Mouse (Mus musculus): ENCODE data around the gene Ndufa4.

The Ndufa4 gene

DNA sequence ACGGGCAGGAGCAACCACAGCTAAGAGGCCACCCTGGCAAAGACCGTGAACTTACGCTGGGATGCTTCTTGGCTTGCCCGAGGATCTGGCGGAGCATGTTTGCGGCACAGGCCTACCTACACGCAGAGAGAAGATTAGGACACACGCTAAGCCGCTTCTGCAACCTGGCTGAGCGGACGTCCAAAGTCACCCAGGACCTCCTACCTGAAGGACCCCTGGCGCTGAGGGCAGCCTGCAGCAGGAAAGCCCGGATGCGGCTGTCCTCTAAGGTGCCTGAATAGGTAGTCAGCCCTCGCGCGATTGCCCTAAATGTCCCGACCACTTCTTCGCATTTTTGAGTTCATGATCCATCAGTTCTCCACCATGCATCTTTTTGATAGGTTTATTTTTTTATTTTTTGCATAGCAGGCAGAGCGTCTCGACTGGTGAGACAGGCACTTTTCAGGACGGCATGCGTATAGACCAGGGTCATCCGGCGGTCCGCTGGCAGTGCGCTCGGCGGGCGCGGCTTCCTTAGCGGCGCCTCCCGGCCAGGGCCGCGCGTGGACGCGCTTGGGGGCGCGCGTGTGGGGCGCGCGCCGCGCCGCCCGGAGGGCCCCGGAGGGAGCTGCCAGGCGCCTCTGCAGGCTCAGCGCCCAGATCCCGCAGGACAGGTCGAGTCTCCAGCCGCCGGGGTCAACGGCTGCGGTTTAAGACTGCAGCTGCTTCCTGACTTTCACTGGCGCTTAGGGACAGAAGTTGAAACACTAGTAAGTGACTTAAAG, at the start of gene Ndufa4, which contains the start of gene Phf14:
Ndufa4 (minus strand) TSS at position 229 of the 764 bp plus-strand sequence.
Phf14 (plus strand) TSS at position 541 of the 764 bp plus-strand sequence.
- no peak; the same call in 1 of the 2 replicates for TF ChIP-seq GATA4 (IDR thresholded peaks at IDR 0.05; ENCODE audit: insufficient replicate concordance, low read length)

DNA sequence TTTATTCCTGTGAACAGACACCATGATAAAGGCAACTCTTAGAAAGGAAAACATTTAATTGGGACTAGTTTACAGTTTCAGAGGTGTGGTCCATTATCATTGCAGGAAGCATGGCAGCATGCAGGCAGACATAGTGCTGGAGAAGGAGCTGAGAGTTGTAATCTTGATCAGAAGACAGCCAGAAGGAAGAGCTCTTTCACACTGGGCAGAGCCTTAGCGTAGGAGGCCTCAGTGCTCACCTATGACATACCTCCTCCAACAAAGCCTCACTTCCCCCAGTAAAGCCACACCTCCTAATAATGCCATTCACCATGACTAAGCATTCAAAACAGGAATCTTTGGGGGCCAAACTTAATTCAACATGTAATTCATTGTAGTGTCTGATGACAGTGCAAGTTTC, 40.8 kb upstream of the Ndufa4 start:
- TF ChIP-seq GATA4 (IDR thresholded peaks at IDR 0.05; ENCODE audit: insufficient replicate concordance, low read length), result no peak

DNA sequence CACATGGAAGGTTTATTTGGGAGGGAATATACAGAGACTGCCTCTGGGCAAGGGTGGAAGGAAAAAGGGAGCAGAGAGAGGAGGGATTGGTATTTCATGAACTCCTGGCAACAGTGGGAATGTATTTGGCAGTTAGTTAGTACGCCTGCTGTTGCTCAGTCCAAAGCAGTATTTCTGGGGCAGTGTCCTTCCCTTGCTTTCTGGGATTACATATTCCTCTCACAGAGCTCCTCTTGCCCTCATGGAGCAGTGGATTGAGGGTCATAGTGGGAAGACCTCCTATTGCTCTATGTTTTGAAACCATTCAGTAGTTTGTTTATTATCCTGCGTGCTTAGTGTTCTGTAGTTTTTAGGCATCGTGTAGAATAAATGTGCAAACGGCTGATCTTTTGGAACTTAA, 34.8 kb upstream of the Ndufa4 start:
- no peak for TF ChIP-seq GATA4 (IDR thresholded peaks at IDR 0.05; ENCODE audit: insufficient replicate concordance, low read length)

DNA sequence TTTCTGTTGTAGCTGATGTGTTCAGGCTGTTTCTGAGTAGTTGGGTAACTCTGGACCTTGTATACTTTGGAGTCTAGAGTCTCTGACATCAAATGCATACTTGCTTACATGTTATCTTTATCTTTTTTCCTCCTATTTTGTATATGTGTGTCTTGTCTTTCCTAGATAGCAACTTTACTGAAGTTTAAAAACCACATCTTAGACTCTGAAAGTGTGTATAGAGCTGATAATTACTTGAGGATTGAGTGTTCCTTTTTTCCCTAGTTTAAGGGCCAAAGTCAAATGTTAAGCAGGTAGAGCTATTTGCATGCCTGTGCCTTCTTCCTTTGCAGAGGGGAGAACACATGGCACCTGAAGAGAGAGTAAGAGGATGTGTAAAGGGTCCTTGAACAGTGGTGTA, 33.6 kb upstream of the Ndufa4 start:
- TF ChIP-seq GATA4 (IDR thresholded peaks at IDR 0.05; ENCODE audit: insufficient replicate concordance, low read length), result no peak

DNA sequence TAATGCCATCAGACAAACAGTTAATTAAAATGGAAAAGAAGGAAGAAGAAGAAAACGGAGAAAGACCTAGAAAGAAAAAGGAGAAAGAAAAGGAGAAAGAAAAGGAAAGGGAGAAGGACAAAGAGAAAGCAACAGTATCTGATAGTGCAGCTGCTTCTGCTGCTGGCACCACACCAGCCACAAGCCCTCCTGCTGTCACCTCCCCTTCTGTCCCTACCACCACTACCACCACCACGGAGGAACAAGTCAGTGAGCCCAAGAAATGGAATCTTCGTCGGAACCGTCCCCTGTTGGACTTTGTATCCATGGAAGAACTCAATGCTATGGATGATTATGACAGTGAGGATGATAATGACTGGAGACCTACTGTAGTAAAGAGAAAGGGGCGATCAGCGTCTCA, 26.1 kb upstream of the Ndufa4 start:
- no peak for TF ChIP-seq GATA4 (IDR thresholded peaks at IDR 0.05; ENCODE audit: insufficient replicate concordance, low read length)

DNA sequence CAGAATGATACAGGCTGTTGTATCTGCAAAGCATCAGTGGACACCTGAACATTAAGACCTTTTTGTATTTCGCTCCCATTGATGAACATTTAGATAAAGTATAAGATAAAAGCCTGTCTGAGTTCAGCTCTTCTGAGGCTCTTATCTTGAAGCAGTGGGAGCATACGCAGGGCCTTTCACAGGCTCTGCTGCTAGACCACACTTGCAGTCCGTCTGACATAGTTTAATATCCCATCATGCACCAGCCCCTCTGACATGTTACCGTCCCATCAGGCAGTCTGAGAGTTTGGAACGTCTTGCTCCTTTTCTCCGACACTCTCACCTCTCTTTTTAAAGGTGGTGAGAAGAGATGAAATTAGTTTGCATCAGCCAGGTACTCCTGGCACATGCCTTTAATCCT, 20.2 kb upstream of the Ndufa4 start:
- TF ChIP-seq GATA4 (IDR thresholded peaks at IDR 0.05; ENCODE audit: insufficient replicate concordance, low read length), result no peak

DNA sequence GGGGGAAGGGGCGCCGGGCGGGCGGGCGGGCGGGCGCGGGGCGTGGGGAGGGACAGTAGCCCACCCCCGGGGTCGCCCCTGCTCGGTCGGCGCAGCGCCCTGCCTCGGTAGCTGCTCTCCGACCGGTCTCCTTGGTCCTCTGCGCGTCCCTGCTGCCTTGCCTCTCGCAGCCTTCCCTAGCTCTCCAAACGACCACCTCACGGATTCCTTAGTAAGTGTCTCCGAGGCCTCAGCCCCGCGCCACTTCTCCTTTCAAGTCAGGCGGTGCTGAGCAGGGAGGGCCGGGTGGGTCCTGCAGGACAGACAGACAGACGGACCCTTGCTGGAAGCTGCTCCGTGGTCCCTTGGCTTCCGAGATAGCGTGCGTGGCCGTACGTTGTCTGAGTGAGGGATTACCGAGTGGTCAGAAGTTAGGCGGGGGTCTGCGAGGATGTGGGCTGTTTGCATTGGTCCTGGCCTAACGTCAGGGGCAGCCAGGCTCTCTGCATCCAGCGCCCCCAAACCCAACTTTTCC, 18.8 kb upstream of the Ndufa4 start:
- no peak for TF ChIP-seq GATA4 (IDR thresholded peaks at IDR 0.05; ENCODE audit: insufficient replicate concordance, low read length)

DNA sequence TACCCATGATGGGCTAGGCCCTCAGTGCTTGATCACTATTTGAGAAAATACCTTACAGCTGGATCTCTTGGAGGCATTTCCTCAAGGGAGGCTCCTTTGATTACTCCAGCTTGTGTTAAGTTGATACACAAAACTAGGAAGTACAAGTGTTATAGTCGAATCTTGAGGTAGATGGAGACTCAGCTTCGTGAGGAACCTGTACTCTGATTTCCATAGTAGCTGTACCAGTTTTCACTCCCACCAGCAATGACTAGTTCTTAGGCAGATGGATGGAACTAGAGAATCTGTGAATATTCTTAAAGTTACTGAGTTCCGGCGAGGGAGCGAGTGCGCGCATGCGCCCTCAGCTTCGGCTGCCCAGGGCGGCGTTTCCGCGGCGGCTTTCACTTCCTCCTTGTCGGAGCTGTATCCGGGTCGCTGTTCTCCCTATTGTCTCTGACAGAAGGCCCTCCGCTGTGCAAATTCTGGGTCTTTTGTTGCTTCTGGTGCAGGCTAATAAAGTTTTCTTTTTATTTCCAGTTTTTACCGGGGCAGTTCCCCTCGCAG, 18.3 kb upstream of the Ndufa4 start:
- TF ChIP-seq GATA4 (IDR thresholded peaks at IDR 0.05; ENCODE audit: insufficient replicate concordance, low read length), result no peak

DNA sequence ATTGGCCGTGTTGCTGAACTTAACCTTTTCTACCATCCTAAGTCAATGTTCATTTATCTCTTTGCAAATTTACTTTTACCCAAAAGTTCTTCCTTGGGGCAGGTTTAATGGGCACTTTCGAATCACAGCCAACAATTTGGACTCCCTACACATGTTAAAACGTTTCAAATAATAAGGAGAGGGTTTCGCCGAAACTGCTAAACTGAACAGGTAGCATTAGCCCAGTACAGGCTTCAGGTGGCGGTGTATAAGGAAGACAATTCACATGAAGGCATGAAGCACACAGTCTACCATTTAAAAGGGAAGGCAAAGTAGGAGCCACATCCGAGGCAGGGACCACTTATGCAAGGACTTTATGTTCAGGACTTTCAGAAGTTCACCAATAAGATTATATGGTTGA, 873 bp upstream of the Ndufa4 start:
- no peak for TF ChIP-seq GATA4 (IDR thresholded peaks at IDR 0.05; ENCODE audit: insufficient replicate concordance, low read length)

DNA sequence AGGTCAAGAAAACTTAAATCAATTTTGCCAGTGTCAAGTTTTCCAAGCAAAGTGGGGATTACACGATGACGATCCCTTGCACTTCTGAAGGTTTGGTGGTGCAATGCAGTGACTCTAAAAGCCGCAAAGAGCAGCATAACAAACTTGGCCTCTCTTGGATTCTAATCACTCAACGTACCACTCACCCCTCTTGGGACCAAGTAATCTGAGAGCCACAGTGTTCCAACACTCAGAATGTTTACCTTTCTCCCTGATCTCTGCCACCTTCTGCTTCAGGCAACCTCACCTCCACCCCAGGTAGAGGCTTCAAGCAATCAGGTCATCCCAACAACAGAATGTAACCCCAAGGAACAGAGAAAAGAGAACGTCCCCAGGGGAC, 418 bp downstream of the Ndufa4 start:
- no peak for TF ChIP-seq GATA4 (IDR thresholded peaks at IDR 0.05; ENCODE audit: insufficient replicate concordance, low read length)

DNA sequence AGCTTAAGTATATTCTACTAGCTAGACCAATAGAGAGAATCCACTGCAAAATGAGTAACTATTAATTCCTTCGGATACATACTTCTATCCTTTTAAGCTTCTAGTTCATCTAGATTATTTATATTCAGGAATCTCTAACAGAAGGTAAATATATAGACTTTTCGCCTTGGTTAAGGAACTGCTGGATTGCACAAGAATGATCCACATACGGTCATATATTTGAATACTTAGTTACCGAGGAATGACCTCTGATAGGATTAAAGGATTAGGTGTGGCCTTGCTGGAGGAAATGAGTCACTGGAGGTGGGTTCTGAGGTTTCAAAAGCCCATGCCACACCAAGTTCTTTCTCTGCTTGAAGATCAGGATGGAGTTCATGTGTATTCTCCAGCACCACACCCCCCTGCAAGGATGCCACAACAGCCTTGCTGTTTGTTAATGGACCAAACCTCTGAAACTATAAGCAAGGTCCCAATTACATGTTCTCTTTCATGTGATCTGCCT, 6.4 kb downstream of the Ndufa4 start:
- no peak for TF ChIP-seq GATA4 (IDR thresholded peaks at IDR 0.05; ENCODE audit: insufficient replicate concordance, low read length)

Data from liver, adult (tissue).